Mouse (Mus musculus): Measurements from ENCODE around the gene Tirap. TPM values are rescaled to one million over a fixed set of nuclear protein-coding genes. Genes with fewer than 3 reads are reported as not detected.
"Not testable (repeated sequence)": the region's sequence is repeated elsewhere in the genome, so short reads cannot be mapped to it uniquely, and the experiment has no call there.

Tirap gene
- polyA plus RNA-seq, 1 experiment = 2.6 TPM

DNA sequence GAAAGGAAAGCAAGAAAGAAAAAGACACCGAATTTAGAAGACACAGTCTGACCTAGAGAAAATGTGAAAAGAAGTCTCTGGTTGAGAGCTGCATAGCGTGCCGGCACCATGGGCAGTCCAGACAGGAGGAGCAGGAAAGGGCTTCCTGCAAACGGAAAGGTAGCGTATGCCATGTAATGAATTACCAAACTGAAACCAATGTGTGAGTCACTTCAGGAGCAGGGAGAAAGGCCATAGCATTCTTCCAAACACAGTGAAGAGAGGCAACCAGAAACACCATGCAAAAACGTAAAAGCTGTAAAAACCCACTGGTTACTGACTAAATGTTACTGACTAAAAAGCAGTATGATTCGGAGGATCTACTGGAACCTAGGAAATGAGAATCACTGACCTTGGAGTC lies 38.4 kb downstream of the Tirap start:
- Histone ChIP-seq H3K27me3 (ENCODE audit: control insufficient read depth, insufficient read depth, low read length) (no peaks in the 10 kb centered on the region), H3K27ac (ENCODE audit: control insufficient read depth, insufficient read depth, low read depth, low read length) (no peak overlapping the region), H3K4me3 (ENCODE audit: control insufficient read depth, low read depth, low read length) (no peak overlapping the region), H3K4me1 (ENCODE audit: control insufficient read depth, insufficient read depth, low read length) (no peaks in the 10 kb centered on the region), H3K36me3 (ENCODE audit: control insufficient read depth, insufficient read depth, low read length) (0 out of 2 replicates have a peak, but pooled peaks cover 2% of the 10 kb centered on the region)
- no peak for TF ChIP-seq POLR2A (IDR thresholded peaks at IDR 0.05; ENCODE audit: control insufficient read depth, low read depth, low read length)
- no peak for TF ChIP-seq CTCF (IDR thresholded peaks at IDR 0.05; ENCODE audit: control insufficient read depth, insufficient read depth, insufficient replicate concordance, low read depth, low read length)

DNA sequence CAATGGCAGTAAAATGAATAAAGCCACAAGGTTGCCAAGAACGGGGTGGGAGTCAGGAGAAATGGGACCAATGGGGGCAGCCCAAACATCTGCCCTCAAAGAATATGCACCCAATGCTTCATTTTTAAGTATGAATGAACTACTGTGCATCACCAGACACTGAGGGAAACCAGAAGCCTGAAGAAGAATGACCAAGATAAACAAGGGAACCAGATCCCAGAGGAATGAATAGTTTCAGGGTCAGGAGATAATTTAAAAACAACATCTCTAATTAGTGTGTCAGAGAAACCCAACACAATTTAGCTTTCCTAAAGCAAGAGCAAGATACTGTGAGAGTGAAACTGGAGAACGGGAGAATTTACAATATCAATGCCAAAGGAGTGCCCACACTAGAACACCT lies 39.4 kb downstream of the Tirap start:
- no peak for TF ChIP-seq CTCF (IDR thresholded peaks at IDR 0.05; ENCODE audit: control insufficient read depth, insufficient read depth, insufficient replicate concordance, low read depth, low read length)
- no peak for TF ChIP-seq POLR2A (IDR thresholded peaks at IDR 0.05; ENCODE audit: control insufficient read depth, low read depth, low read length)
- Histone ChIP-seq H3K27me3 (ENCODE audit: control insufficient read depth, insufficient read depth, low read length) (no peaks in the 10 kb centered on the region), H3K4me1 (ENCODE audit: control insufficient read depth, insufficient read depth, low read length) (no peaks in the 10 kb centered on the region; the same call in 1 of the 2 replicates), H3K36me3 (ENCODE audit: control insufficient read depth, insufficient read depth, low read length) (0 out of 2 replicates have a peak, but pooled peaks cover 2% of the 10 kb centered on the region), H3K4me3 (ENCODE audit: control insufficient read depth, low read depth, low read length) (no peak overlapping the region), H3K27ac (ENCODE audit: control insufficient read depth, insufficient read depth, low read depth, low read length) (no peak overlapping the region)

GRCm38 (mm10) chr9:35158477-35158876 lies 41.6 kb downstream of the Tirap start:
- no peak overlapping the region for H3K27ac ChIP-seq (ENCODE audit: control insufficient read depth, insufficient read depth, low read depth, low read length)
- TF ChIP-seq CTCF (IDR thresholded peaks at IDR 0.05; ENCODE audit: control insufficient read depth, insufficient read depth, insufficient replicate concordance, low read depth, low read length) (no peak), POLR2A (IDR thresholded peaks at IDR 0.05; ENCODE audit: control insufficient read depth, low read depth, low read length) (no peak)
- H3K27me3 ChIP-seq (ENCODE audit: control insufficient read depth, insufficient read depth, low read length) = no peaks in the 10 kb centered on the region
- H3K36me3 ChIP-seq (ENCODE audit: control insufficient read depth, insufficient read depth, low read length) = no peaks in the 10 kb centered on the region
- no peak overlapping the region for H3K4me3 ChIP-seq (ENCODE audit: control insufficient read depth, low read depth, low read length)
- H3K4me1 ChIP-seq (ENCODE audit: control insufficient read depth, insufficient read depth, low read length) = no peaks in the 10 kb centered on the region; the same call in 1 of the 2 replicates

DNA sequence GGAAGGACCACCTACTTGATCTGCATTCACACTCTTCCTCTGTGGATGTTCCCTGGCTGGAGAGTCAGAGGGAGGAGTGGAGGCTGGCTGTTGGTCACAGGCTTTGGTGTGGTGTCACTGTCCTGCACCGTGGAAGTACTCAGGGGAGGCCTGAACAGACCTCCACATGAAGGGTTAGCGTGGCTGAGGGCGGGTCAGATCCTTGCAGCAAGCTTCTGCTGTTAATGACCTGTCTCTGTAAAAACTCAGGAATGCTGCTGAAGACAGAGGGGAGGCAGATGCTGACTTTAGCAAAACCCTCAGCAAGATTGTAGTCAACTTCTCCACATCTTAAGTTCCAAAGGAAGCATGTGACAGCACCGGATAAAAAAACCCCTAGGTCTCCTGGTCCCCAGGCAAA lies 43.2 kb downstream of the Tirap start:
- Histone ChIP-seq H3K4me1 (ENCODE audit: control insufficient read depth, insufficient read depth, low read length) (no peaks in the 10 kb centered on the region; the same call in 1 of the 2 replicates), H3K27me3 (ENCODE audit: control insufficient read depth, insufficient read depth, low read length) (no peaks in the 10 kb centered on the region), H3K36me3 (ENCODE audit: control insufficient read depth, insufficient read depth, low read length) (no peaks in the 10 kb centered on the region), H3K27ac (ENCODE audit: control insufficient read depth, insufficient read depth, low read depth, low read length) (no peak overlapping the region), H3K4me3 (ENCODE audit: control insufficient read depth, low read depth, low read length) (no peak overlapping the region)
- TF ChIP-seq POLR2A (IDR thresholded peaks at IDR 0.05; ENCODE audit: control insufficient read depth, low read depth, low read length) (no peak), CTCF (IDR thresholded peaks at IDR 0.05; ENCODE audit: control insufficient read depth, insufficient read depth, insufficient replicate concordance, low read depth, low read length) (no peak)

GRCm38 (mm10) chr9:35156002-35156710 lies 43.9 kb downstream of the Tirap start:
- TF ChIP-seq POLR2A (IDR thresholded peaks at IDR 0.05; ENCODE audit: control insufficient read depth, low read depth, low read length) (no peak), CTCF (IDR thresholded peaks at IDR 0.05; ENCODE audit: control insufficient read depth, insufficient read depth, insufficient replicate concordance, low read depth, low read length) (no peak)
- Histone ChIP-seq H3K27ac (ENCODE audit: control insufficient read depth, insufficient read depth, low read depth, low read length) (no peak overlapping the region), H3K4me1 (ENCODE audit: control insufficient read depth, insufficient read depth, low read length) (no peaks in the 10 kb centered on the region; the same call in 1 of the 2 replicates), H3K27me3 (ENCODE audit: control insufficient read depth, insufficient read depth, low read length) (no peaks in the 10 kb centered on the region), H3K36me3 (ENCODE audit: control insufficient read depth, insufficient read depth, low read length) (no peaks in the 10 kb centered on the region), H3K4me3 (ENCODE audit: control insufficient read depth, low read depth, low read length) (no peak overlapping the region)

GRCm38 (mm10) chr9:35152923-35153322 lies 47.2 kb downstream of the Tirap start:
- Histone ChIP-seq H3K4me3 (ENCODE audit: control insufficient read depth, low read depth, low read length) (no peak overlapping the region), H3K27me3 (ENCODE audit: control insufficient read depth, insufficient read depth, low read length) (no peaks in the 10 kb centered on the region), H3K36me3 (ENCODE audit: control insufficient read depth, insufficient read depth, low read length) (no peaks in the 10 kb centered on the region), H3K27ac (ENCODE audit: control insufficient read depth, insufficient read depth, low read depth, low read length) (no peak overlapping the region), H3K4me1 (ENCODE audit: control insufficient read depth, insufficient read depth, low read length) (no peaks in the 10 kb centered on the region; the same call in 1 of the 2 replicates)
- TF ChIP-seq CTCF (IDR thresholded peaks at IDR 0.05; ENCODE audit: control insufficient read depth, insufficient read depth, insufficient replicate concordance, low read depth, low read length) (no peak), POLR2A (IDR thresholded peaks at IDR 0.05; ENCODE audit: control insufficient read depth, low read depth, low read length) (no peak)

- H3K36me3 ChIP-seq (ENCODE audit: control insufficient read depth, insufficient read depth, low read length); H3K27ac ChIP-seq (ENCODE audit: control insufficient read depth, insufficient read depth, low read depth, low read length); H3K4me1 ChIP-seq (ENCODE audit: control insufficient read depth, insufficient read depth, low read length); H3K4me3 ChIP-seq (ENCODE audit: control insufficient read depth, low read depth, low read length); H3K27me3 ChIP-seq (ENCODE audit: control insufficient read depth, insufficient read depth, low read length): not testable (repeated sequence)
These were observed 51.3 kb downstream of the Tirap start for GRCm38 (mm10) chr9:35148822-35149221.

DNA sequence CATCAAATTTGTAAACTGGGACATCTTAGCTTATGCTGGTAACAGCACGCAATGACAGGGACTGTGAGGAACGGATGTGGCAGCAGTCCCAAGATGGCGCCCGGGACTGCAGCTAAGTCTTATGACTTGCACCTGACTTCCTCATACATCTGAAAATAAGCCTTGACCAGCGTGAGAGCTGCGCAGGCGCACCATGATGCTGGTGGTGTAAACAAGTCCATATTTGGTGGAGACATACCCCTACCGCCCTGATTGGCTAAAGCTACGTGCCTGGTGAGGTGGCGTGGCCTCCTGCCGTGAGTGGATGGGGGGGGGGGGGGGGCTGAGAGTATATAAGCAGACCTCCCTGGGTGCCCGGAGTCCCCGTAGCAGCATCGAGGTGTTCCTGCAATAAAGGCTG lies 52.8 kb downstream of the Tirap start:
- H3K27me3 ChIP-seq (ENCODE audit: control insufficient read depth, insufficient read depth, low read length); H3K4me1 ChIP-seq (ENCODE audit: control insufficient read depth, insufficient read depth, low read length); H3K36me3 ChIP-seq (ENCODE audit: control insufficient read depth, insufficient read depth, low read length); H3K27ac ChIP-seq (ENCODE audit: control insufficient read depth, insufficient read depth, low read depth, low read length): not testable (repeated sequence)
- peak overlapping the region; percentile 6; the same call in 1 of the 2 replicates for H3K4me3 ChIP-seq (ENCODE audit: control insufficient read depth, low read depth, low read length)

Data from testis, adult 2 months (tissue).